Mouse (Mus musculus) stomach, embryonic 15.5 days (tissue): Measurements from ENCODE around the gene Ogfod1. TPM values are rescaled to one million over a fixed set of nuclear protein-coding genes. Genes with fewer than 3 reads are reported as not detected.

ENCODE experiments used
- polyA plus RNA-seq: library from polyadenylated mRNA; unstranded; fragments of >200 nt; fragmentation: Nextera tagmentation; extraction: Ambion mirVana; gene quantifications from 2 replicates; pipeline ENCODE4 v1.2.1, GENCODE M21; 2015

Gene Ogfod1
- polyA plus RNA-seq, 1 experiment from 2014 or later, result 13.2 TPM

Other genes starting within 250 kb of the Ogfod1 start
- gene Gnao1, start 227.2 kb upstream of the Ogfod1 start, polyA plus RNA-seq, result 14.9 and 15.1 TPM in 2 replicates
- 48.6 and 51.4 TPM in 2 replicates for gene Amfr, start 24.4 kb upstream of the Ogfod1 start, polyA plus RNA-seq
- 103 and 106 TPM in 2 replicates for gene Nudt21, start 167 bp upstream of the Ogfod1 start, polyA plus RNA-seq
- 10.9 and 11.0 TPM in 2 replicates for gene Bbs2, start 61.7 kb downstream of the Ogfod1 start, polyA plus RNA-seq
- 0.66 and 0.92 TPM in 2 replicates for gene Mt4, start 100.0 kb downstream of the Ogfod1 start, polyA plus RNA-seq
- gene Mt3, start 115.4 kb downstream of the Ogfod1 start, polyA plus RNA-seq, result 3.6 and 5.3 TPM in 2 replicates
- 478 and 643 TPM in 2 replicates for gene Mt2, start 135.5 kb downstream of the Ogfod1 start, polyA plus RNA-seq
- 1,735 and 2,224 TPM in 2 replicates for gene Mt1, start 141.9 kb downstream of the Ogfod1 start, polyA plus RNA-seq
- gene Nup93, start 177.4 kb downstream of the Ogfod1 start, polyA plus RNA-seq, result 66.1 and 77.3 TPM in 2 replicates